Mouse (Mus musculus) urinary bladder, postnatal 25 days (tissue): Measurements from ENCODE around the gene Hspbp1.

Experiments used
- DNase-seq: peaks from one replicate; pipeline ENCODE4 v3.0.0; 2022; ENCODE audit warnings: low spot score

Gene Hspbp1

DNA sequence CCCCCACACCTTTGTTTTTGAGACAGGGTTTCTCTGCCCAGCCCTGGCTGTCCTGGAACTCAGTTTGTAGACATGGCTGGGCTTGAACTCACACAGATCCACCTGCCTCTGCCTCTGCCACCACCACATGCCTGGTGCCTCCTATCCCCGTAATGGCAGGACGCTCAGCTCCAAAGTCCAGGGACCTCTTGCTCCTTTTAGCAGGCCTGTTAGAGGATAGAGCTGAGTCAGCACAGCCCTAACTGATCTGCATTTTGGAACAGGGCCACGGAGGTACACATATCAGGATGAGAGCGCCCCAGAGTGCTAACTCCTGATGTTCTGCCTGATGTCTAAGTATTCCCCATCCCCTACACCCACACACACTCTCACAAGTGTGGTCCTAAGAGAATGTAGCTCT lies 53.8 kb downstream of the Hspbp1 start, which contains the start of gene Tmem86b:
TSS of gene Tmem86b (minus strand) at position 392 of the 400 bp plus-strand sequence.
- no peak for DNase-seq

- DNase-seq = no peak
Observed at GRCm38 (mm10) chr7:4630198-4630597, 54.7 kb downstream of the Hspbp1 start.

DNA sequence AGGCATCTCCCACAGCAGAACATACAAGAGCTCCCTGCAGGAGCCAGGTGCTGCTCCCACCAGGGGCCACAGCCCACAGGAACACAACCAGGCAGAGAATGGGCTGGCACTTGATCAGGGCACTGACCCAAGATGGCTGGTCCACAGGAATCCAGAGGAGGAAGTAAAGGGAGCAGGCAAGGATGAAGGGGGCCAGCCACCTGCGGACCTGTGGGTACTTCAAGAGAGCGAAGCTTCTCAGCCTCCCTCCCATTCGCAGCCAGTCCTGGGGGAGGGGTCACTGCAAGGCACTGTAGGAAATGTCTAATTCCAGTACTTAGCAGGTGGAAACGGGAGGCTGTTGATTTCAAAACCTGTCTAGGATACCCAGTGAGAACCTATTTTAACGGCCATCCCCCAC lies 55.3 kb downstream of the Hspbp1 start:
- DNase-seq = no peak

GRCm38 (mm10) chr7:4625928-4626327 lies 58.9 kb downstream of the Hspbp1 start:
- DNase-seq = no peak

- no peak for DNase-seq
Observed at GRCm38 (mm10) chr7:4624343-4624742, 60.5 kb downstream of the Hspbp1 start.

- DNase-seq = no peak
Observed at GRCm38 (mm10) chr7:4623544-4624189, 61.2 kb downstream of the Hspbp1 start.

DNA sequence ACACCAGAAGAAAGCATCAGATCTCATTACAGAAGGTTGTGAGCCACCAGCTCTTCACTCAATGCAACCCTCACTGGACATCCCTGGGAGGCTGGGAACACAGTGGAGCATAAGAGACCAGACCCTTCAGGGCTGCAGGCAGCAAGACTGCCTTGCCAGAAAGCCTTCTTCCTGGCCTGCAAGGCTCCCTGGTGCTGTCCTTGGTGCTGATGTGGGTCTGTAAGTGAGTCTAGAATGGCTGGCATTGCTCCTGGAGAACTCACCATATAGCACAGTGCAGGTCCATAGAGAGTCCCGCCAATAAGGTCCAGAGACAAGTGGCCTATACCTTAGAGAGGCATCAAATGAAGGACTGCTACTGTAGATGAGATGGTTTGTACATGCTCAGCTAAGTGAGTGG lies 64.9 kb downstream of the Hspbp1 start:
- peak; percentile 19 for DNase-seq

DNA sequence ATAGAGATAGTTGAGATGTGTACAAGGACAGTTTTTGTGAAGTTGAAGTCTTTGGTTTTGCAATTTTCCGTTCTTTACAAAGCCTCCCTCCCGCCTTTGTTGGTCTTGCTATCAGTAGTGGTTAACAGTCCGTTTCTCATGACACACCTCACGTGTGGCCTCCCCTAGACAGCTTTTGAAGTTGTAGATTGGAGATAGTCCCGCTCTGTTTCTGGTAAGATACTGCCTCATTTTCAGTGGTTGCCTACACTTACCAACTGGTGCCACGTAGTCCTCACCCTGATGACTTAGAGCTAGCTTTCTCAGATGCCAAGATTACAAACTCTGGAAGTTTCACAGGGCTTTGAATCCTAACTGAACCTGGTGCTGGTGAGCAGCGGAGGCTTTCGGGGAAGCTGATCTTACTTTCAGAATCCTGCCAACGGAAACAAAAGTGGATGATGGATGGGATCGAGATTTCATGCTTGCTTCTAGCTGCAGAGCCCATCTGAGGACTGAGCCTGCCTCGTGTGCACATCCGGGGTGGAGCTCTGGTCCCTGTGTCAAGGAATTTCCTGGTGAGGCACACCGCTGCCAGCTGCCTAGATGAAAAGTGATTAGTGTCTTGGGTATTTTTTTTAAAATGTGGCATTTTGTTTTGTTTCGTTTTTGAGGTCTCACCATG lies 71.0 kb downstream of the Hspbp1 start:
- DNase-seq = no peak

DNA sequence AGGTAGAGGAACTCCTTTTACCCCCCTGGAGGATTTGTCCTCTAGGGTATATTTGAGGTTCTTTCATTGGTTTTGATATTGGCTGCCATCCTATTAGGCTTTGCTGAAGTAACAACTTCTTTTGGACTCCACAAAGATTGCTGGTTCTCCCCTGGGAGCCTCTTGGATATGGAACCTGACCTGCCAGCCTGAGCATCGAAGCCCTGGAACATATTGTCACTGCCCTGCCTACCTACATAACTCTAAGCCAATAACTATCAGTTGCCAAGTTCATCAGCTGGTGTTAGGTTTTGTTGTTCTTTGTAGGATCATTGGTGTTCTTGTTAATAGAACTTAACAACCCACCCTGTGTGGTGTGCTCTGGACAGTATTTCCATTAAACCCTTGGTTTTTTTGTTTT lies 71.9 kb downstream of the Hspbp1 start:
- DNase-seq = no peak

- no peak for DNase-seq
Observed at GRCm38 (mm10) chr7:4612386-4612785, 72.5 kb downstream of the Hspbp1 start.

GRCm38 (mm10) chr7:4611921-4612341 lies 72.9 kb downstream of the Hspbp1 start:
- DNase-seq = no peak

DNA sequence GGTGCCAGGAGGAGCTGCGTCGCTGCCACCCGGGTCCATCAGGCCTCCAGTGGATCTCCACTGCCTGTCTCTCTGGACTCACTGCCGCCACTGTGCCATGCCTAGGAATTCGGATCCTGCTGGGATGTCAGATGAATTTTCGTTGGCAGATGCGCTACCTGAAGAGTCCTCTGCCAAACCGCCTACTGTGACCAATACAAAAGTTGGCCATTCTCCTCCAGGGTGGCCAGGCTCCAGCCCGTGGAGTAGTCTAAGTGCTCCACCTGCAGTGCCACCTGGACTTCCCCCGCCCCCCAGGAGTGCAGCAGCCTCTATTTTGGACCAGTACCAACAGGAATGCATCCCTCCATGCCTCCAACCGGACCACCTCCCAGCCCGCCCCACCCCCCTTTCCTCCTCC lies 73.4 kb downstream of the Hspbp1 start:
- DNase-seq = no peak
